Mouse (Mus musculus): ENCODE measurements around the gene Rabgap1l. TPM values are rescaled to one million over a fixed set of nuclear protein-coding genes. Genes with fewer than 3 reads are reported as not detected.

The Rabgap1l gene
- total RNA-seq, 2 experiments from 2014 or later, result 28.0 to 34.7 TPM

GRCm38 (mm10) chr1:160205486-160205885 lies 587.5 kb downstream of the Rabgap1l start:
- DNase-seq (ENCODE audit: low spot score in 2 of 2), result no peak

- no peak for DNase-seq (ENCODE audit: low spot score in 2 of 2)
Observed at GRCm38 (mm10) chr1:160195337-160195663, 597.7 kb downstream of the Rabgap1l start.

DNA sequence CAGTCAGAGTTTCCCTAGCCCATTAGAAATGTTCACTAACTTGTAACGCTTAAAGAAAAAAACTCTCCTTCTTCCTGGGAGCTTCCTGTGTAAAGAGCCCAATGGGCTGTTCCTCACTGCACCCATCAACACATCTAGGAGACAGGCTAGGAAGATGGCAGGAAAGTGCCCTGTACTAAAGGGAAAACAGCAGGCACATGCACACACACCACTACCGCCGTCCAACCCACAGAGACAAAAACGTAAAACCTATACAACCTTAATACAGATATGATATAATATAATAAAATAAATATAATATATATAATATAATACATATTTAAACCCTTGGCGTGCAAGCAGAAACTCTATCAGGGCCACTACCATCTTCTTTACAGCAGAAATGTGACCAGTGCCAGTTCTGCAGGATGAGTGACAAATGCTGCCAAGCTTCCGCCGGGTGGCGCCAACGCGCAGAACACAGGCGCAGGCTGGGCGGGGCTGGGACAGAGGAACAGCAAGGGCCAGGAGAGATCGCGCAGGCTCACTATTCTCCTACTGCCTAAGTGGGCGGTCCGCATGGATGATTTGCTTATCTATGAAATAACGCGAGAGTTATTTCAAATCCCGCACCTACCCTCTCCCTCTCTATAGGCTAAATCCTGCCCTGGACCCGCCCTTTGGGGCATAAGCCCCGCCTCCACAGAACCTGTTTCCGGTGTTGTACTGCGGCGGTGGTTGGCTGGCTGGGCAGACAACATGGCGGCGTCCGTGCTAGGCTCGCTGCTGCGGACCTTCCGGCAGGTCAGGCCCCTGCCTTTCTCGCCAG lies 598.3 kb downstream of the Rabgap1l start, which contains the start of gene Mrps14:
Mrps14 (plus strand) TSS at position 687 of the 808 bp plus-strand sequence.
- peak; percentile 89 to 95 for DNase-seq (ENCODE audit: low spot score in 2 of 2)

DNA sequence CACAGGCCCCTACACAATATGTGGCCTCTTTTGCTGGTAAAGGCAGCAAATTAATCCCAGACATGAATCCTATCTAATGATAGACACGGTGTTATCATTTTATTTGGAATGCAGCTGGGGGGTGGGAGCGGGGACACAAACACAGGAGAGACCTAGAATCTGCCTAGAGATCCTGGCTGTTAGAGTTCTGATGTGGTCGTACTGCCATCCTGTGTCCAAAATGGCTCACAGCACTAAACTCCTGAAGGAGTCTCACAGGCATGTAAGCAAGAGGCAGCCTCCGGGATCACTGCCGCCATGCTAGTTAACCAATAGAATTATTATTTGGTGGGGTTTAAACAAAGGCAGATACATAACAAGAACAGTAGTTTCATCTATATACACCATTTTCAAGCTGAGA lies 608.5 kb downstream of the Rabgap1l start:
- no peak for DNase-seq (ENCODE audit: low spot score in 2 of 2)

- DNase-seq (ENCODE audit: low spot score in 2 of 2), result no peak
Observed at GRCm38 (mm10) chr1:160181216-160181615, 611.8 kb downstream of the Rabgap1l start.

GRCm38 (mm10) chr1:160176903-160177302 lies 616.1 kb downstream of the Rabgap1l start:
- no peak for DNase-seq (ENCODE audit: low spot score in 2 of 2)

Small RNA genes lying within 50 kb of the gene (microRNA-seq; reads per million reads assigned to microRNA genes)
- 0.79 reads per million for gene Mir1927

Other genes with a start within 250 kb of the Rabgap1l start
- gene Rc3h1, start 113.2 kb upstream of the Rabgap1l start, total RNA-seq (2021), result 10 to 100 TPM; 46.0 to 47.7 TPM
- gene Serpinc1, start 185.4 kb upstream of the Rabgap1l start, total RNA-seq (2021), result 100 to 1,000 TPM in 1 of 2 experiments, 10 to 100 TPM in 1; 10.2 to 294 TPM
- gene Zbtb37, start 241.6 kb upstream of the Rabgap1l start, total RNA-seq (2021), result 10 to 100 TPM; 26.4 to 29.5 TPM